In the genomic region with DNA sequence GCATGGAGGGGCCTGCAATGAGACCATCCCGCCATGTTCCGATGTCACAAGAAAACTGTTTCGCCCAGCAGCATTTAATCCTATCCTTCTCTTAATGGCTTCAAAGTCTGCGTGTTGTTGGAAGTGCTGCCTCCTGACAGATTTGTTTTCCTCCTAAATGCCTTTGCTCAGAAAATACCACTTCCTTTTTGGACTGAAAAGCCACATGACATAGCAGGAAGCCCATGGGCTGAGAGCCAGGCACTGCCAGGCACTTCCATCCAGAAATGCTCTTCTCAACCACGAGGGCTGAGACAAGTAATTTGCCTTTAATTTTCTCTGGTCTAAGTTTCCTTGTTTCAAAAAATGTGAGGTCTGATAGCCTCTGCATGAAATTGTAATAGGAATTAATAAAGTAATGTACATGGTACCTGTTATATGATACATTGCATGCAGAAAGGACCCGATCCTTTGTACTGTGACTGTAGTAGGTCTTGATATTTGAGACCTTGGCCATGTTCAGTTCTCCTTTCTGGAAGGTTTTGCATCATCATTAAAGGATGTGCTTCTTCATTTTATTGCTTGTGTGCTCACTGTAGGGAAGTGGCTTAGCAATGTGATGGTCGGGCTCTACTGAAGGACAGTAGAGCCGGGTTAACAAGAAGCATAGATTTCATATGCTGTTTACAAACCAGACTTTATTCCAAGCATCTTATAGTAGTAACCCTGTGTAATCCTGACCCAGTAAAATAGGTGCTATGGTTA, we compare ENCODE assay signal across 11 mouse cellular contexts.
DNase-seq lines count a peak whose midpoint lies in the region; ATAC-seq and TF ChIP-seq lines count a peak whose summit lies in the region.
"Had no signal": no experiment of that assay in that cellular context is flagged by ENCODE, and none has a peak within 500 bp of the region (broad histone marks: within the 10 kb centered on the region; RNA-seq: fewer than 3 reads in every experiment).

No protein-coding gene starts in this region.

- TF ChIP-seq POLR2A in lung, adult 2 months (IDR thresholded peaks at IDR 0.05; ENCODE audit: borderline replicate concordance, extremely low read depth, low read depth, low read length), result no peak

- no peak for TF ChIP-seq CTCF in gastrocnemius, adult 2 months (IDR thresholded peaks at IDR 0.05)
- no peak for TF ChIP-seq CTCF in lung, postnatal 0 days (IDR thresholded peaks at IDR 0.05)
- no peak for TF ChIP-seq CTCF in lung, adult 2 months (IDR thresholded peaks at IDR 0.05; ENCODE audit: insufficient read depth, low read length)

- intact Hi-C loops in gastrocnemius, adult 2 months (cut with DNase I), result loop anchor here (5.0 kb wide), 1 partner anchor 256 kb away; no protein-coding TSS in a partner anchor
- intact Hi-C loops in gastrocnemius, postnatal 36 days (cut with DNase I), result no loop called here
- intact Hi-C loops in left cerebral cortex, postnatal 14 days (cut with DNase I), result no loop called here

- no peak for ATAC-seq in lung, postnatal 0 days
- peak; percentile 92 for ATAC-seq in megakaryocyte, adult 5-6 weeks (ENCODE audit: poor library complexity, severe bottlenecking)

- no peak for TF ChIP-seq EP300 in lung, postnatal 0 days (IDR thresholded peaks at IDR 0.05)

- H3K4me1 ChIP-seq in lung, postnatal 0 days (ENCODE audit: insufficient read depth, low read depth, low read length), result no peaks in the 10 kb centered on the region
- no peaks in the 10 kb centered on the region for H3K4me1 ChIP-seq in lung, adult 2 months (ENCODE audit: control insufficient read depth, insufficient read depth, low read length)
- H3K4me1 ChIP-seq: liver, embryonic 13.5 days had no signal

- WGBS in lung, postnatal 0 days, result 77% methylated on average over 8 of the region's 8 CpGs
- WGBS in lung, adult 2 months, result 61% methylated on average over 8 of the region's 8 CpGs

- H3K36me3 ChIP-seq in lung, postnatal 0 days (ENCODE audit: insufficient read depth, low read length), result no peaks in the 10 kb centered on the region
- H3K36me3 ChIP-seq: liver, embryonic 13.5 days had no signal

- H3K27me3 ChIP-seq in lung, postnatal 0 days (replicated peaks; ENCODE audit: insufficient read depth, low read length), result no peaks in the 10 kb centered on the region
- H3K27me3 ChIP-seq: CH12.LX; liver, embryonic 13.5 days had no signal

- no peaks in the 10 kb centered on the region for H3K9me3 ChIP-seq in lung, postnatal 0 days (ENCODE audit: low read length)
- H3K9me3 ChIP-seq: liver, embryonic 13.5 days had no signal

- no peak overlapping the region for H3K4me3 ChIP-seq in gastrocnemius, adult 2 months
- no peak overlapping the region for H3K4me3 ChIP-seq in lung, postnatal 0 days (ENCODE audit: low read depth, low read length)
- no peak overlapping the region for H3K4me3 ChIP-seq in lung, adult 2 months (replicated peaks; ENCODE audit: extremely low read depth, low read depth, low read length)
- H3K4me3 ChIP-seq: liver, embryonic 13.5 days had no signal

- DNase-seq in gastrocnemius, adult 2 months, result peak; percentile 27
- DNase-seq in gastrocnemius, postnatal 36 days, result no peak
- peak; percentile 27 for DNase-seq in lung, postnatal 0 days (ENCODE audit: low spot score)
- DNase-seq in lung, adult 2 months, result no peak
- peak; percentile 48 for DNase-seq in cerebellum, adult 11-12 months
- DNase-seq in testis, postnatal 14 days (ENCODE audit: low spot score), result no peak
- no peak for DNase-seq in left cerebral cortex, postnatal 14 days (ENCODE audit: low spot score in 2 of 2)
- DNase-seq: heart, postnatal 14 days; liver, embryonic 13.5 days had no signal

- H3K9ac ChIP-seq in lung, postnatal 0 days (replicated peaks; ENCODE audit: low read depth), result no peak overlapping the region
- H3K9ac ChIP-seq: liver, embryonic 13.5 days had no signal

- no peak overlapping the region for H3K4me2 ChIP-seq in lung, postnatal 0 days (replicated peaks; ENCODE audit: low read depth, low read length)
- H3K4me2 ChIP-seq: liver, embryonic 13.5 days had no signal

- H3K27ac ChIP-seq in gastrocnemius, adult 2 months, result peak overlapping the region; percentile 31; the same call in 1 of the 2 replicates
- no peak overlapping the region for H3K27ac ChIP-seq in lung, postnatal 0 days (ENCODE audit: low read length)
- H3K27ac ChIP-seq: liver, embryonic 13.5 days had no signal

Comparison
In these comparisons a context has a peak if more than half of its experiments do, and no peak if none do; other contexts are left out.
1. DNase-seq: peak in gastrocnemius, adult 2 months (single experiment), lung, postnatal 0 days (single experiment) and cerebellum, adult 11-12 months (single experiment); none in gastrocnemius, postnatal 36 days (0 of 2), lung, adult 2 months (single experiment), testis, postnatal 14 days (single experiment) and left cerebral cortex, postnatal 14 days (0 of 2).